ENCODE assay signal across 15 mouse cellular contexts in genomic region chr9:90693031-90693671, GRCm38 (mm10).
DNase-seq lines count a peak whose midpoint lies in the region; ATAC-seq and TF ChIP-seq lines count a peak whose summit lies in the region.
"Had no signal": no experiment of that assay in that cellular context is flagged by ENCODE, and none has a peak within 500 bp of the region (broad histone marks: within the 10 kb centered on the region; RNA-seq: fewer than 3 reads in every experiment).

No protein-coding gene starts in this region.

- ATAC-seq in forebrain, embryonic 15.5 days (replicated peaks): peak; percentile 95
- peak; percentile 94 for ATAC-seq in midbrain, embryonic 12.5 days (ENCODE audit: low FRiP score, low read depth)
- ATAC-seq in liver, embryonic 11.5 days (replicated peaks; ENCODE audit: low FRiP score): no peak
- ATAC-seq: CD4-positive, CD25-positive, alpha-beta regulatory T cell, adult 4 months; liver, postnatal 0 days had no signal

- no peak overlapping the region; the same call in 1 of the 2 replicates for H3K4me2 ChIP-seq in forebrain, embryonic 15.5 days (replicated peaks)
- H3K4me2 ChIP-seq in midbrain, embryonic 12.5 days (replicated peaks): peak overlapping the region; percentile 29
- H3K4me2 ChIP-seq in liver, embryonic 11.5 days: no peak overlapping the region
- H3K4me2 ChIP-seq: stomach, embryonic 15.5 days had no signal

- peaks cover 17% of the 10 kb centered on the region for H3K4me1 ChIP-seq in forebrain, embryonic 15.5 days
- peaks cover 19% of the 10 kb centered on the region for H3K4me1 ChIP-seq in midbrain, embryonic 12.5 days
- H3K4me1 ChIP-seq in liver, embryonic 11.5 days (replicated peaks; ENCODE audit: control insufficient read depth, insufficient read depth, low read length): no peaks in the 10 kb centered on the region
- no peaks in the 10 kb centered on the region for H3K4me1 ChIP-seq in lung, adult 2 months (ENCODE audit: control insufficient read depth, insufficient read depth, low read length)
- H3K4me1 ChIP-seq: stomach, embryonic 15.5 days had no signal

- no peaks in the 10 kb centered on the region for H3K9me3 ChIP-seq in forebrain, embryonic 15.5 days
- no peaks in the 10 kb centered on the region for H3K9me3 ChIP-seq in midbrain, embryonic 12.5 days
- H3K9me3 ChIP-seq in liver, embryonic 11.5 days (ENCODE audit: control insufficient read depth, low read length): no peaks in the 10 kb centered on the region
- H3K9me3 ChIP-seq: stomach, embryonic 15.5 days had no signal

- peak; percentile 48 for DNase-seq in brain, adult 2 months (ENCODE audit: low read depth, low spot score)
- DNase-seq in cerebellum, postnatal 25 days: peak; percentile 59 to 74
- no peak for DNase-seq in liver, embryonic 11.5 days (ENCODE audit: low spot score)
- no peak for DNase-seq in thymus, postnatal 36 days
- DNase-seq in urinary bladder, adult 2 months (ENCODE audit: low spot score): no peak
- DNase-seq in lung, adult 2 months: no peak
- DNase-seq: gastrocnemius, postnatal 36 days; heart, postnatal 14 days; kidney, postnatal 14 days; liver, postnatal 0 days; right cerebral cortex, adult 18-20 months had no signal

- no peak for TF ChIP-seq CTCF in lung, adult 2 months (IDR thresholded peaks at IDR 0.05; ENCODE audit: insufficient read depth, low read length)

- no peak overlapping the region for H3K9ac ChIP-seq in forebrain, embryonic 15.5 days (replicated peaks)
- H3K9ac ChIP-seq in midbrain, embryonic 12.5 days (replicated peaks): no peak overlapping the region
- no peak overlapping the region for H3K9ac ChIP-seq in liver, embryonic 11.5 days (ENCODE audit: low read depth, low read length)
- H3K9ac ChIP-seq: liver, postnatal 0 days; stomach, embryonic 15.5 days had no signal

- no peak overlapping the region for H3K4me3 ChIP-seq in forebrain, embryonic 15.5 days
- no peak overlapping the region for H3K4me3 ChIP-seq in midbrain, embryonic 12.5 days
- H3K4me3 ChIP-seq in liver, embryonic 11.5 days (ENCODE audit: low read depth, low read length): no peak overlapping the region
- H3K4me3 ChIP-seq in lung, adult 2 months (replicated peaks; ENCODE audit: extremely low read depth, low read depth, low read length): no peak overlapping the region
- H3K4me3 ChIP-seq: stomach, embryonic 15.5 days had no signal

- H3K27me3 ChIP-seq in forebrain, embryonic 15.5 days: peaks cover 5% of the 10 kb centered on the region; the same call in 1 of the 2 replicates
- H3K27me3 ChIP-seq in midbrain, embryonic 12.5 days: peaks cover 23% of the 10 kb centered on the region
- H3K27me3 ChIP-seq in liver, embryonic 11.5 days (replicated peaks; ENCODE audit: control insufficient read depth, insufficient read depth, low read length): no peaks in the 10 kb centered on the region
- H3K27me3 ChIP-seq: stomach, embryonic 15.5 days had no signal

- TF ChIP-seq POLR2A in lung, adult 2 months (IDR thresholded peaks at IDR 0.05; ENCODE audit: borderline replicate concordance, extremely low read depth, low read depth, low read length): no peak

- WGBS in forebrain, embryonic 15.5 days: 8% methylated on average over 9 of the region's 9 CpGs
- 9% methylated on average over 9 of the region's 9 CpGs for WGBS in midbrain, embryonic 12.5 days
- 69% methylated on average over 9 of the region's 9 CpGs for WGBS in liver, embryonic 11.5 days
- WGBS in lung, adult 2 months: 52% methylated on average over 9 of the region's 9 CpGs

- H3K36me3 ChIP-seq in forebrain, embryonic 15.5 days: no peaks in the 10 kb centered on the region
- H3K36me3 ChIP-seq in midbrain, embryonic 12.5 days: no peaks in the 10 kb centered on the region
- H3K36me3 ChIP-seq in liver, embryonic 11.5 days (ENCODE audit: control insufficient read depth, insufficient read depth, low read length): no peaks in the 10 kb centered on the region
- H3K36me3 ChIP-seq: stomach, embryonic 15.5 days had no signal

- peak overlapping the region; percentile 55 for H3K27ac ChIP-seq in forebrain, embryonic 15.5 days (replicated peaks)
- H3K27ac ChIP-seq in midbrain, embryonic 12.5 days (replicated peaks): peak overlapping the region; percentile 68
- H3K27ac ChIP-seq in liver, embryonic 11.5 days (ENCODE audit: low read depth, low read length): no peak overlapping the region
- H3K27ac ChIP-seq: stomach, embryonic 15.5 days had no signal

Comparison
In these comparisons a context has a peak if more than half of its experiments do, and no peak if none do; other contexts are left out.
1. DNase-seq: peak in brain, adult 2 months (single experiment) and cerebellum, postnatal 25 days (2 of 2); none in liver, embryonic 11.5 days (single experiment), thymus, postnatal 36 days (0 of 2), urinary bladder, adult 2 months (single experiment) and lung, adult 2 months (single experiment).